ENCODE assay signal across 22 mouse cellular contexts in the genomic region with DNA sequence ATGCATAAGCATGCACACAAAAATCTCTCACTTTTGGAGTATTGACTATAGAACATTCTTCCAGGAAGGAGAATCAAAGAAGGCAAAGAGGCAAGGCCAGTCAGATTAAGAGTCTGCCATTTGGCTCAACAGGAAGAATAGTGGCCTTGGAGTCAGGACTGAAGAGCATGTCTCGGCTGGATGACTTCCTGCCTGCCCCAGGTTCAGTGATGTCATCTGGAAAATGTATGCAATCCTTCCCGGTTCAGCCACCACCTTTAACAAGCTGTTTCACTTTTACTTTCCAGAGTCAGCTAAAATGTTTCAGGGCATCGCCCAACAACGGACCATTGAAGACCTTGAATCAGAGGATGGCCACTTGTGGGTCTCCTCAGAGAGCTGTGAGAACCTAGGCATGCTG. TPM values are rescaled to one million over a fixed set of nuclear protein-coding genes. Genes with fewer than 3 reads are reported as not detected.
A peak's percentile ranks its signal among the peaks of the same experiment; 100 is the strongest.
DNase-seq lines count a peak whose midpoint lies in the region; ATAC-seq lines count a peak whose summit lies in the region.
"Had no signal": no experiment of that assay in that cellular context is flagged by ENCODE, and none has a peak within 500 bp of the region (broad histone marks: within the 10 kb centered on the region; RNA-seq: fewer than 3 reads in every experiment).

No protein-coding gene starts in this region.

- peaks cover 7% of the 10 kb centered on the region for H3K9me3 ChIP-seq in heart, embryonic 14.5 days (ENCODE audit: control insufficient read depth, low read length)
- H3K9me3 ChIP-seq in limb, embryonic 15.5 days: no peaks in the 10 kb centered on the region
- H3K9me3 ChIP-seq in limb, embryonic 10.5 days (replicated peaks): no peaks in the 10 kb centered on the region
- H3K9me3 ChIP-seq in liver, embryonic 12.5 days (replicated peaks): no peaks in the 10 kb centered on the region
- H3K9me3 ChIP-seq in forebrain, embryonic 15.5 days: peaks cover 6% of the 10 kb centered on the region
- H3K9me3 ChIP-seq: embryonic facial prominence, embryonic 15.5 days; G1E had no signal

- no peaks in the 10 kb centered on the region for H3K36me3 ChIP-seq in heart, embryonic 14.5 days (ENCODE audit: control insufficient read depth, insufficient read depth, low read length)
- no peaks in the 10 kb centered on the region for H3K36me3 ChIP-seq in limb, embryonic 15.5 days
- H3K36me3 ChIP-seq in limb, embryonic 10.5 days: no peaks in the 10 kb centered on the region
- no peaks in the 10 kb centered on the region for H3K36me3 ChIP-seq in liver, embryonic 12.5 days
- no peaks in the 10 kb centered on the region for H3K36me3 ChIP-seq in forebrain, embryonic 15.5 days
- H3K36me3 ChIP-seq: embryonic facial prominence, embryonic 15.5 days; forebrain, embryonic 10.5 days; G1E; heart, embryonic 13.5 days; hindbrain, embryonic 12.5 days had no signal

- H3K27ac ChIP-seq in heart, embryonic 14.5 days (replicated peaks in 1 of 2; ENCODE audit: control insufficient read depth in 1 of 2, insufficient read depth in 1 of 2, low read depth in 2 of 2, low read length in 2 of 2): peak overlapping the region; percentile 4 to 33; a peak in 1 of 4 replicates
- H3K27ac ChIP-seq in limb, embryonic 15.5 days: peak overlapping the region; percentile 38; the same call in 1 of the 2 replicates
- H3K27ac ChIP-seq in limb, embryonic 10.5 days: no peak overlapping the region
- H3K27ac ChIP-seq in liver, embryonic 12.5 days: no peak overlapping the region
- no peak overlapping the region for H3K27ac ChIP-seq in forebrain, embryonic 15.5 days (replicated peaks)
- H3K27ac ChIP-seq: embryonic facial prominence, embryonic 15.5 days; forebrain, embryonic 10.5 days; heart, embryonic 13.5 days; hindbrain, embryonic 12.5 days had no signal

- no peak overlapping the region for H3K4me2 ChIP-seq in heart, embryonic 14.5 days (ENCODE audit: low read length)
- H3K4me2 ChIP-seq in limb, embryonic 15.5 days: no peak overlapping the region
- H3K4me2 ChIP-seq in liver, embryonic 12.5 days: no peak overlapping the region
- no peak overlapping the region for H3K4me2 ChIP-seq in forebrain, embryonic 15.5 days (replicated peaks)
- H3K4me2 ChIP-seq: embryonic facial prominence, embryonic 15.5 days; heart, embryonic 13.5 days; hindbrain, embryonic 12.5 days had no signal

- no peak overlapping the region for H3K9ac ChIP-seq in heart, embryonic 14.5 days (ENCODE audit: low read length)
- H3K9ac ChIP-seq in limb, embryonic 15.5 days: no peak overlapping the region
- H3K9ac ChIP-seq in liver, embryonic 12.5 days: no peak overlapping the region
- H3K9ac ChIP-seq in forebrain, embryonic 15.5 days (replicated peaks): no peak overlapping the region
- H3K9ac ChIP-seq: embryonic facial prominence, embryonic 15.5 days; heart, embryonic 13.5 days; hindbrain, embryonic 12.5 days had no signal

- ATAC-seq in heart, embryonic 14.5 days (ENCODE audit: insufficient number of reproducible peaks, insufficient read depth, low FRiP score, low read depth): no peak
- no peak for ATAC-seq in limb, embryonic 15.5 days (ENCODE audit: insufficient number of reproducible peaks, low FRiP score, low TSS enrichment, low read depth)
- ATAC-seq in liver, embryonic 12.5 days: no peak
- ATAC-seq in forebrain, embryonic 15.5 days (replicated peaks): no peak
- ATAC-seq: forebrain, embryonic 14.5 days; hindbrain, embryonic 16.5 days had no signal

- H3K27me3 ChIP-seq in heart, embryonic 14.5 days (ENCODE audit: control insufficient read depth, insufficient read depth, low read length): no peaks in the 10 kb centered on the region
- H3K27me3 ChIP-seq in limb, embryonic 15.5 days: no peaks in the 10 kb centered on the region
- H3K27me3 ChIP-seq in limb, embryonic 10.5 days (ENCODE audit: low read depth, poor library complexity, severe bottlenecking): no peaks in the 10 kb centered on the region
- H3K27me3 ChIP-seq in liver, embryonic 12.5 days (replicated peaks): no peaks in the 10 kb centered on the region
- H3K27me3 ChIP-seq in forebrain, embryonic 15.5 days: no peaks in the 10 kb centered on the region
- H3K27me3 ChIP-seq: embryonic facial prominence, embryonic 15.5 days; heart, embryonic 13.5 days; hindbrain, embryonic 12.5 days had no signal

- 62% methylated on average over 4 of the region's 4 CpGs for WGBS in heart, embryonic 14.5 days
- WGBS in limb, embryonic 15.5 days: 32% methylated on average over 4 of the region's 4 CpGs
- 73% methylated on average over 4 of the region's 4 CpGs for WGBS in limb, embryonic 10.5 days
- WGBS in liver, embryonic 12.5 days (ENCODE audit: insufficient replicate concordance): 49% methylated on average over 4 of the region's 4 CpGs
- 86% methylated on average over 4 of the region's 4 CpGs for WGBS in forebrain, embryonic 15.5 days

- H3K4me3 ChIP-seq in heart, embryonic 14.5 days (ENCODE audit: control insufficient read depth in 1 of 2, insufficient read depth in 1 of 2, low read depth in 1 of 2, low read length in 2 of 2): no peak overlapping the region
- no peak overlapping the region for H3K4me3 ChIP-seq in limb, embryonic 15.5 days
- no peak overlapping the region for H3K4me3 ChIP-seq in limb, embryonic 10.5 days
- no peak overlapping the region for H3K4me3 ChIP-seq in liver, embryonic 12.5 days
- no peak overlapping the region for H3K4me3 ChIP-seq in forebrain, embryonic 15.5 days
- H3K4me3 ChIP-seq: embryonic facial prominence, embryonic 15.5 days; erythroblast, embryonic 14.5 days; forebrain, embryonic 10.5 days; heart, embryonic 13.5 days; hindbrain, embryonic 12.5 days had no signal

- H3K4me1 ChIP-seq in heart, embryonic 14.5 days (ENCODE audit: control insufficient read depth in 2 of 2, insufficient read depth in 2 of 2, low read length in 2 of 2): no peaks in the 10 kb centered on the region
- H3K4me1 ChIP-seq in limb, embryonic 15.5 days: no peaks in the 10 kb centered on the region
- H3K4me1 ChIP-seq in limb, embryonic 10.5 days: peaks cover 3% of the 10 kb centered on the region; the same call in 1 of the 2 replicates
- no peaks in the 10 kb centered on the region for H3K4me1 ChIP-seq in liver, embryonic 12.5 days
- H3K4me1 ChIP-seq in forebrain, embryonic 15.5 days: no peaks in the 10 kb centered on the region
- H3K4me1 ChIP-seq: forebrain, embryonic 10.5 days; hindbrain, embryonic 12.5 days had no signal

- no peak for DNase-seq in heart, adult 9 months (ENCODE audit: low spot score in 2 of 2)
- DNase-seq in limb, embryonic 10.5 days (ENCODE audit: low spot score): no peak
- peak; percentile 3 for DNase-seq in 416B (ENCODE audit: low read depth)
- DNase-seq: adrenal gland, postnatal 10 days; cerebellum, adult 11 months; cerebellum, adult 8-10 months; cerebellum, postnatal 14 days; embryo, embryonic 11 days; heart, postnatal 10 days; heart, postnatal 4 days had no signal

RNA-seq across cellular contexts. Expression of a gene that starts 55.2 kb away (rescaled TPM):
- 5.1 and 6.0 TPM in 2 replicates for polyA plus RNA-seq in heart, embryonic 14.5 days (2014; fragmentation: Nextera tagmentation; extraction: Ambion mirVana)
- 8.3 and 9.9 TPM in 2 replicates for polyA plus RNA-seq in limb, embryonic 15.5 days (2015; fragmentation: Nextera tagmentation; extraction: Ambion mirVana)
- polyA plus RNA-seq in limb, embryonic 10.5 days (2016; fragmentation: Nextera tagmentation; extraction: Ambion mirVana): 4.2 and 4.3 TPM in 2 replicates
- 6.4 TPM in 2 replicates for polyA plus RNA-seq in liver, embryonic 12.5 days (2016; fragmentation: Nextera tagmentation; extraction: Ambion mirVana)
- polyA plus RNA-seq in forebrain, embryonic 15.5 days (2015; fragmentation: Nextera tagmentation; extraction: Ambion mirVana): 3.2 TPM in 2 replicates
- polyA plus RNA-seq: erythroblast, embryonic 14.5 days; G1E had no signal

Comparison
In these comparisons a context has a peak if more than half of its experiments do, and no peak if none do; other contexts are left out.
1. H3K27ac ChIP-seq: peak in heart, embryonic 14.5 days (2 of 2) and limb, embryonic 15.5 days (single experiment); none in limb, embryonic 10.5 days (single experiment), liver, embryonic 12.5 days (single experiment) and forebrain, embryonic 15.5 days (single experiment).